Mouse (Mus musculus) thymus, adult 2 months (tissue): ENCODE data around the gene Apba2.

Experiments used
- CTCF ChIP-seq: fragments of 200-500 bp; IDR thresholded peaks from 2 replicates; pipeline ENCODE4 v1.5.1; 2012; ENCODE audit warnings: mild to moderate bottlenecking, control low read depth, low read length, moderate library complexity, borderline replicate concordance; ENCODE audit not compliant: control insufficient read depth, poor library complexity, insufficient read depth; ENCODE audit errors: extremely low read depth
- POLR2A ChIP-seq: fragments of 200-500 bp; IDR thresholded peaks from 2 replicates; pipeline ENCODE4 v1.6.1; 2012; ENCODE audit warnings: mild to moderate bottlenecking, low read length, control low read depth, moderate library complexity; ENCODE audit not compliant: control insufficient read depth, poor library complexity, insufficient read depth; ENCODE audit errors: extremely low read depth

DNA sequence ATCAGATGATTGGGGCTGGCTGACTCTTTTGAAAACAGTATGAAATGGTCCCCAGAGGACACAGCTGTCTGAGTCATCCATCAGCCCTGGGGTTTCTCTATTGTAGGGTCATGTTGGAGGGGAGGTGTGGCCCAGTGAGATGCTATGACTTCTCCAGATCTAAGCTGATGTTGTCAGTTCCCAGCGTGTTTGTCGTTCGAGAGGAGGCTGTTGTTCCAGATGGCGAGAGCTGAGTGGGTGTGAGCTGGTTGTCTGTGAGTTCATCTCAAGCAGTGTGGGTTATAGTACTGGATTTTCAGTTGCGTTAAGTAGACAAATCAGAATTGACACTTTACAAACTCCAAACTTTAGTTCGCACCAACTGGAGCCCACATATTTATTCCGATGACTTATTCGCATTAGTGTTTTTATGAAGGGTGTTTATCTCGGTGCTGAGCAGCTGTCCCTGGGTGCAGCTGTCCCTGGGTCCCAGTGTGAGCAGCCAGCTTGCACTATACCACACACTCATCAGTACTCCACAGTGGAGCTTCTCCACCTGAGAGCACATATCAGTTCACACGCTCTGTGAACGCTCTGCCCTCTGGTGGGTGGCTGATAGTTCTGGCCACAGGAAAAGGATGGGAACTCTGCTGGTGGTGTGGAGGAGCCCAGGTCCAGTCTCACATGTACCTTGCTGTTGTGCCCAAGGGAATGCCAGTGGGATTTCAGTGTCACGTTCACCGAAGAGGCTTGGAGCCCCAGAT is 208.2 kb downstream of the Apba2 start:
- no peak for TF ChIP-seq CTCF
- no peak for TF ChIP-seq POLR2A
